Mouse (Mus musculus): Measurements from ENCODE around the gene Obp2b.
"Not testable (repeated sequence)": the region's sequence is repeated elsewhere in the genome, so short reads cannot be mapped to it uniquely, and the experiment has no call there.

Obp2b gene

DNA sequence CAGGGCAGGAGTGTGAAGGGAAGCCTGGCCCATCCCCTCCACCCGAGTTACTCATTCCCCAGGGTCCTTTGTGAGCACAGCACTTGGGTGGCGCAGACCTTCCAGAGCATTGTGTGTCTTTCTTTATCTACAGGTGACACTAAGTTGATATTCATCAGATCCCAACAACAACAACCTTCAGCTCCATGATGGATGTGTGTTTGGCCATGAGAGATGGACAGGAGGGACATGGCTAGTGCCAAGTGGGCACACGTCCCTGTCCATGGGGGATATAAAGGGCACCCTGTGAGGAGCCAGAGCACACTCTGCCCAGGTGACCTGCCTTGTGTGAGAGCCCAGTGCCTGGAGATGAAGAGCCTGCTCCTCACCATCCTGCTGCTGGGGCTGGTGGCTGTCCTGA, at the start of gene Obp2b:
Obp2b (plus strand) TSS at position 301 of the 400 bp plus-strand sequence.
- not testable (repeated sequence) for DNase-seq (ENCODE audit: low spot score in 2 of 2)

DNA sequence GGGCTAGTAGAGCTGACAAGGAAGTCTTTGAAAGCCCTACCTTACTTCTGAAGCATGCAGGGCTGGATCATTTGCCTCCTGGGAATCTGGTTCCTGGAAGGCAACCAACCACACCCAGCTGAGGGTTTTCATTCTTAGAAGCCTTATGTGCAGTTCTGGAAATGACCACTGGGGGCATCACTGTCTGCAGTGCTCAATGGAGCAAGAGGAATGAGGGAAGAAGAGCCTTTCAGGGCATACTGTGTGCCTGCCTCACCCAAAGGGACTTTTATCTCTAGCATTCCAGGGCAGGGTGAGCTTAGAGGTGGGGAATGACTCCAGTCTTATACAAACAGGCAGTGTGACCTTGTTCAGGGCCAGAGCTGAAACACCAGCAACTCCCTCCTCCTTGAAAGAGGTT, 42.2 kb upstream of the Obp2b start:
- DNase-seq (ENCODE audit: low spot score in 2 of 2): peak in 1 of 2 experiments; percentile 42

DNA sequence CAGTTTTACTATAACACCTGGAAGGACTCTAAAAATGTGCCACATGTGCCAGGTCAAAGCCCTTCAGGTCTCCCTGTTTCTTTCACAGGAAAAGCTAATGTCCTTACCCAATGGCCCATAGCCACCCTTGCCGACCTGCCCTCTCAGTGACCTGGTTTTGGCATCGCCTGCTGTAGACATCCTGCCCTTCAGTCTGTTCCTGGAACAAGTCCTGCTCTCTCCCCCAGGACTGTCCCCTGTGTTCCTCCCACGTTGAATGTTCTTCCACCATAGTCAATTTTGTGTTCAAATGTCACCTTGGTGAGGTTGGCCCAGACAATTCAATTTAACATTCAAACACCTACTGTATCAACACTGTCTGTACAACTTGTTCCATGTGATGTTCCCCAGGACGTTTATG, 39.9 kb upstream of the Obp2b start:
- no peak for DNase-seq (ENCODE audit: low spot score in 2 of 2)

DNA sequence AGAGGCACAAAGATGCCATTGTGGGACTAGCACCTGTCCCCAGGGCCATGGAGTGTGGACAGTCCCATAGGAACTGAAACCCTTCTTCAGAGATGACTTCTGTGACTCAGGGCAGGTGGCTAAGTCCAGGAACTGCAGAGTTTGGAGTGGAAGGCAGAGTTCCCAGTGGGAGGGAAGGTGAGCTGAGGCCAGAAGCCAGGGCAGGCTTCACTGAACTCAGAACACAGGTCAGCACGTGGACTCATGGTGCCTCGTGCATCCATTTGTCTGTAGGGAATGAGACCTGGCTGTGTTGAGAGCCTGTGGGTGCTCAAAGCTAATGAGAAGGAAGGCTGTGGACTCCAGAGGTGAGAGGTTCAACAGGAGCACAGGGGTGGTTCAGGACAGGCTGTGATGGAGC, 38.1 kb upstream of the Obp2b start:
- no peak for DNase-seq (ENCODE audit: low spot score in 2 of 2)

DNA sequence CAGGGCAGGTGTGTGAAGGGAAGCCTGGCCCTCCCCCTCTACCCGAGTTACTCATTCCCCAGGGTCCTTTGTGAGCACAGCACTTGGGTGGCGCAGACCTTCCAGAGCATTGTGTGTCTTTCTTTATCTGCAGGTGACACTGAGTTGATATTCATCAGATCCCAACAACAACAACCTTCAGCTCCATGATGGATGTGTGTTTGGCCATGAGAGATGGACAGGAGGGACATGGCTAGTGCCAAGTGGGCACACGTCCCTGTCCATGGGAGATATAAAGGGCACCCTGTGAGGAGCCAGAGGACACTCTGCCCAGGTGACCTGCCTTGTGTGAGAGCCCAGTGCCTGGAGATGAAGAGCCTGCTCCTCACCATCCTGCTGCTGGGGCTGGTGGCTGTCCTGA, 37.1 kb upstream of the Obp2b start, which contains the start of gene Obp2a:
Obp2a (plus strand) TSS at position 301 of the 400 bp plus-strand sequence.
- not testable (repeated sequence) for DNase-seq (ENCODE audit: low spot score in 2 of 2)

DNA sequence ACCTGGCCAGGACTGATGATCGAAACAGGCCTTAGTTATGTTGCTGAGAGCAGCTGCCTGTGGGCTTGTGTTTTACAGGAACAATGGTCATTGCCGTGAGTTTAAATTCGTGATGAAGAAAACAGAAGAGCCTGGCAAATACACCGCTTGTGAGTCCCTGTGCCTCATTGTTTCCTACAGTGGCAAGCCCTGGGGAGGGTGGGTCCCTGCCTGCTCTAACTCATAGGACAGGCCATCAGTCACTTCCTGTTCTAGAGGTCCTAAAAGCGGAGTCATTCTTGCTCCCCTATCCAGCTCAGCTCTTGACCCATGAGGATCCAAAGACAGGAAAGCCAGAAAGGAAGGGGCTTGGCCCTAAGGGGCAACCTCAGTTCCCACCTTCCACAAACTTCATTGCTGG, 35.8 kb upstream of the Obp2b start:
- DNase-seq (ENCODE audit: low spot score in 2 of 2): no peak

DNA sequence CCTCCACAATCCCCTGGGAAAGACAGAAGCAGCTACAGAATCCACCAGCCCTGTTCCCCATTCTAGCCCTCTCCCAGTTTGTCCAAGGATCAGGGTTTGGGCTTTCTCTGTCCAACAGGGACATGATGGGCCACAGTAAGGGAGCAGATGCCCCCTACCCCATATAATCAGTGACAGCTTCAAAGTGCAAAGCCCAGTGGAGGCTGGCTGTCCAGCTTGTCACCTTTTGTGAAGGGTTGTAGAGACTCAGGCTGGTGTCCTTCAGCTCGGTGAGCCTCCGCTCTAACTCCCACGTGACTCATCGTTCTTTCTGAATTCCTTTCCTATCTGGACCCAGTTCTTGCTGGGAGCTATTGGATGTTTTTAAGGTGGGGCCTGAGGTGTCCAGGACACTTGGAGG, 33.1 kb upstream of the Obp2b start:
- DNase-seq (ENCODE audit: low spot score in 2 of 2): no peak

DNA sequence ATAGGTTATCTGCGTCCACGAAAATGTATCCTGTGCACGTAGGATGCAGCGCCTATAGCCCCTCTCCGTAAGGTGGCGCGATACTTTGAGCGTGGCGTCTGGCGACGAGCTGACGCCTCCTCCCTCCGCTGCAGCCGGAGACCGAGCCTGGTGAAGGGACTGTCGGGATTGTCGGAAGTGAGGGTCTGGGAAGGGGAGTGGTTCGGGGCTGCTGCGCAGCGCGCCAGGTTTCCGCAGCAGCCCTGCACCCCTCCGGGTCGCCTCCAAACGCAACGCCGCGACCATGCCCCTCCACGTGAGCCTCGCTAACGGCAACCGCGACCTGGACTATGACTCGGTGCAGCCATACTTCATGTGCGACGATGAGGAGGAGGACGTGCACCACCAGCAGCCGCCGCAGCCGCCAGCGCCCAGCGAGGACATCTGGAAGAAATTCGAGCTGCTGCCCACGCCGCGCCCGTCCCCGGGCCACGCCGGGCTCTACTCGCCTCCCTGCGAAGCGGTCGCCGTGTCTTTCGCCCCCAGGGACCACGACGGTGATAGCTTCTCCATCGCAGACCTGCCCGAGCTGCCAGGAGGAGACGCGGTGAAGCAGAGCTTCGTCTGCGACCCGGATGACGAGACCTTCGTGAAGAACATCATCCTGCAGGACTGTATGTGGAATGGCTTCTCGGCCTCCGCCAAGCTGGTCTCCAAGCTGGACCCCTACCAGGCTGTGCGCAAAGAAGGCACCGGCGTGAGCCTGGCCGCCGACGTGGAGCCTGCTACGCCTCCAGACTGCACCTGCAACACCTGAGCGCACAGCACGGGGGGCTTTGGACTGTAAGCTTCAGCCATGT, 29.9 kb upstream of the Obp2b start, which contains the start of gene Bmyc:
Bmyc (plus strand) TSS at position 97 of the 839 bp plus-strand sequence.
- DNase-seq (ENCODE audit: low spot score in 2 of 2): peak in 1 of 2 experiments; percentile 54

DNA sequence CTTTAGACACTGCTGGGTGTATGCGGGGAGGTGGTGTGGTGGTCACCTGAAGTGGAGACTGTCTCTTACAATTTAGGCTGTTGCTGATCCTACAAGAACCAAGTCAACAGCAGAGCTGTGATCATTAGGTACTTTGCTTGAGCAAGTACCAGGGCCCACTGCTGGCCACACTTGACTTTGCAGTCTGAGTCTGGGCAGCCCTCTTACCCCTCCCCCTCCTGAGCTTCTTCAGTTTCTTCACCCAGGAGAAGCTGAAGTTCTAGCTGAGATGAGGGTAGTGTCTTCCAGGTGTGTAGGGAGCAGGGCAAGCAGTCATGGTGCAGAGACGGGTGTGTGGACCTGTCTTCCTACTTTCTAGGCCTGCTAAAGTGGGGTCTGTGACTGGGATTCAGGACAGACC, 28.7 kb upstream of the Obp2b start:
- peak in 1 of 2 experiments; percentile 27 for DNase-seq (ENCODE audit: low spot score in 2 of 2)

DNA sequence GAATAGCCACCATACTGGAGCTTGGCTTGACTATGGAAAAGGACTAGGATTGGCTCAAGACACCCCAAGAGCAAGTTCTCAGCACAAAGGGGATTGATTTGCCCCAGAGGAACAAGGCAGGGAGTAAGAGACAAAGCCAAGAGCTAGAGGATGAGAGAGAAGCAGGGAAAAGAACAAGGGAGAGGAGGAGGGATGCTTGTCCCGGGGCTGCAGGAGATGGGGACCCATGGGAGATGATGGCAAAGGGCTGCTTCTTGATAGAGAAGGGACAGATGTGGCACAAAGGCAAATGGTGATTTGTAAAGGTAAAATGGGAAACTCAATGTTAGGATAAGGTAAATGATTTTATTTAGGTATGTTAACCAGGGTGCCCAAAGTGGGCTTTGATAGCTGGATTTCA, 27.8 kb upstream of the Obp2b start:
- DNase-seq (ENCODE audit: low spot score in 2 of 2): not testable (repeated sequence)

DNA sequence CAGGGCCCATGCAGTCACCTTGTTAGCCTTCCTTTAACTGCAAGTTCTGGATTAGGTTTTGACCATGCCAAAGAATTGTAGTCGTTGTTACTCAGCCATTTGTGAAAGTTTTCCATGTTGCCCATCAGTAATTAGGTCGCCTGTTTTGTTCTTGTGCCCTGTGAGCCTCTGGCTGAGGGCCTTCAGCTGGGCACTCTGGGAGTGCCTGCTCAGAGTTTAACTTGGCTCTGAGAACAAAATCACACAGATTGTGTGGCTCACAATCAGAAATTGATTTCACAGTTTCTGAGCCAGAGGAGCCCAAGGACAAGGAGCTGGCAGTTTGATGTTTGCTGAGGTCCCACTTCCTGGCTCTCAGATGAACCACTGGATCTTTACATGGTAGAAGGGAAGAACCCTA, 27.0 kb upstream of the Obp2b start:
- DNase-seq (ENCODE audit: low spot score in 2 of 2): not testable (repeated sequence)

DNA sequence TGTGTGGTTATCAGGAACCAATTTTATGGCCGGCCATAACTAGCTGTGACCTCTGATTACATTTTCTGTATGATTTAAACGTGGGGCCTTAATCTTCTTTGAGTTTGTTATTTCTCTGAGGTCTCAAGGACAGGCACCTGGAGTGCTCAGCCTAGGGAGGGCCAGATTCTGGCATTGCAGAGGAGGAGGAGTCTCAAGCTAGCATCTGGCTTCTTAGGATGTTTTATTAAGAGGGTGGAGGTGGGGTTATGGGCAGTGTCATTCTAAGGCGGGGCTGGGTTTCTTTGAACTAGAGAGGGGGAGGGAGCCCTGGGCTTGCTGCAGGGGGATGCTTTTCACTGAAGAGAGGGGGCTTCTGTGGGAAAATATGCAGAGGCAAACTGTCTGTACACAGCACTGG, 25.2 kb upstream of the Obp2b start:
- DNase-seq (ENCODE audit: low spot score in 2 of 2): not testable (repeated sequence)

DNA sequence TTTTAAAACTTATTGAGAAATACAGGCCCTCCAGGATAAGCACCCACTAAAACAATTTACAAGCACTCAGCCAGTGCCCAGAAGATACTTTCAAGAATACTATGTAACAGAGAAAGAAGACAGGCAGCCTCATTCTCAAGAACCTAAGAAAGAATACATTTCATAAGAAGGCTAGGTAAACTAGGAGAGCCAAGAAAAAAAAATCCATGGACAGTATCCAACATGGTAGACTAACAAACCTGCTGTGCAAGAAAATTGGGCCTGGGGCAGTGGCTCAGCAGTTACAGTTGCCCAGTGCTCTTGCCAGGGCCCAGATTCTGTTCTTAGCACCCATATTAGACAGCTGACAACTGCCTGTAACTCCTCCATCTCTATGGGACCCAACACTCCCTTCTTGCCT, 19.6 kb upstream of the Obp2b start:
- DNase-seq (ENCODE audit: low spot score in 2 of 2): no peak

DNA sequence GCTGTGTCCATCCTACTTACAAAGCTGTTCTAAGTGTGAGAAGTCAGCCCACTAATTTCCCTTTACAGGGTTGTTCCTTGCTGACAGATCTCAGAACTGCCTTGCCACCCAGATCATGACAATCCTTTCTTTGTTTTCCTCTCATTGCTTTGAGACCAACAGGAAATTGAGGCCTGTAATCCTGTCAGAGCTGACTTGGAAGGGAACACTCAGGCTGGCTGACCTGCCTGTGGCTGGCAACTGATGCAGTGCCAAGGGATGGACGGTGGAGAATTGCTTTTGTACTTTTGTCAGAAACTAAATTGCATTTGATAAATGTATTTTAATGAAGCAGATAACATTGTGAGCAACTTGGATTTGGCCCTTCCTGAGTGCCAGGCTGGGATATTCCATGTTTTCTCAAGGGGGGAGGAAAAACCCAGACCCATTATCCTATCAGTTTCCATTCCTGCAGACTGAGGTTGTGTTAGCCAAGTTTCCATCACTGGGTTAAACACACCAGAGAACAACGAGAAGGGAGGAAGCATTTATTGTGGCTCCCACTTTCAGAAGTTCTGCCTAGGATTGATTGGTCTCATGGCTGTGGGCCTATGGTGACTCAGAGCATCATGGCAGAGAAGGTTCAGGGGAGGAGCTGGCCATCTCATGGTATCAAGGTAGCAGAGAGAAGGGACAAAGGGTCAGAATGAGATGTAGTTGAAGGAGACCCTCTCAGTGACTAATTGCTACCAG, 3.4 kb upstream of the Obp2b start:
- DNase-seq (ENCODE audit: low spot score in 2 of 2): no peak

DNA sequence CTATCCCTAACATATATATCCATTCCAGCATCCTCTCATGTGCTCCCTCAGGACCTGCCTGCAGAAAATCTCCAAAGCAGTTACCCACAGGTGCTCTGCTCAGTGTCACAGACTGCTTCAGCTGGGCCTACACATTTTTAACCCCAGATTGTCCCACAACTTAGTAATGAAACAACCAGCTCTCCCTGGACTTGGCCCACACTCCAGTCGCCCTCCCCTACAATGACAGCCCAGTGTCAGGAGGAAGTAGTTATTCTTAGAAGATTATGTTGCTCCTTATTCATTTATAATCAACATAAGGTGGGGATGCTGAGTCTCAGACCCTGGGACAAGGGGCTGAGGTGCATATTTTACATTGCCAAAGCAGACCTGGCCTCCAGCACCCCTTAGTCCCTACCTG, 4.9 kb downstream of the Obp2b start:
- no peak for DNase-seq (ENCODE audit: low spot score in 2 of 2)

DNA sequence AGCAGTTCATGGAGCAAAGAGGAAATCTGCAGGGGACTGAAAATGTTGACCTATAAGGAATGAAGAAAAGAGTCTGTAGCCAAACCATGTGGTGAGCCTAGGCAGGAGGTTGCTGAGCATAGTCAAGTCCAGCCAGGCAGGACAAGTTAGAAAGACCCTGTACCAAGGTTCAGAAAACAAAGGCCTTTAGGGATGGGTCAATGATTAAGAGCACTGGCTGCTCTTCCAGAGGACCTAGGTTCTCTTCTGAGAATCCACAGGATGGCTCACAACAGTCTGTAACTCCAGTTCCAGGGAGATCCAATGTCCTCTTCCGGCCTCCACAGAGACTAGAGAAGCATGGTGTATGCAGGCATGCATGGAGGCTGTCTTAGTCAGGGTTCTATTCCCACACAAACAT, 17.4 kb downstream of the Obp2b start:
- DNase-seq (ENCODE audit: low spot score in 2 of 2): no peak

DNA sequence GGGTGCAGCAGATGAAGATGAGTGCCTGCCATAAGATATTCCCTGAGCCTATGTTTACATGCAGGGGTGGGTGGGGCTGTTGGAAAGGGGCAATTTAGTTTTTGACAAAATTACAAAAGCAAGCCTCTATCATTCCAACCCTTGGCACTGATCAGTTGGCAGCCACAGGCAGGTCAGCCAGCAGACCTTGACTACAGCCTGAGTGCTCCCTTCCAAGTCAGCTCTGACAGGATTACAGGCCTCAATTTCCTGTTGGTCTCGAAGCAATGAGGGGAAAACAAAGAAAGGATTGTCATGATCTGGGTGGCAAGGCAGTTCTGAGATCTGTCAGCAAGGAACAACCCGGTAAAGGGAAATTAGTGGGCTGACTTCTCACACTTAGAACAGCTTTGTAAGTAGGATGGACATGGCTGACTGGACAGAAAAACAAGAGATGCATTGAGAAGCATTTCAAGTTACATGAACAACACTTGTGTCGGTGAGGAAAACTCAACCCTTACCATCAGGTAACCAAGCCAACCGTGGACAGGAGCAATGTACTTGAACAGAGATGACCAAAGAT, 21.3 kb downstream of the Obp2b start:
- DNase-seq (ENCODE audit: low spot score in 2 of 2): no peak

DNA sequence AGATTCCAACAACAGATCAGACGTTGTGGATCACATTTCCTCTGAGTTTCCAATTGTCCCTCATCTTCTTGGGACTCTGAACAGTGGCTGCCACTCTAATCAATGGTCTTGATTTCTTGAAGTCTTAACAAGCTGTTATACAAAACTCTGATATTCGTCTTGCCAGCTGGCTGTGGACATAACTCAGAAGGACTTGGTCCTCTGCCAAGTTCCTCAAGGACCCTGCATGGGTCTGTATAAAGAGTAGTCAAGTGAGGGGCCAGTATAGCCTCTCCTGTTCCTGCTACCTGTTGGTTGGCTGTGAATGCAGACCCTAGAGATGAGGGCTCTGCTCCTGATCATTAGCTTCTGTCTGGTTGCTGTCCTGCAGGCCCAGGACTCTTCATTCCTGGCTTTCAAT, 28.5 kb downstream of the Obp2b start, which contains the start of gene Lcn3:
Lcn3 (plus strand) TSS at position 301 of the 400 bp plus-strand sequence.
- no peak for DNase-seq (ENCODE audit: low spot score in 2 of 2)

DNA sequence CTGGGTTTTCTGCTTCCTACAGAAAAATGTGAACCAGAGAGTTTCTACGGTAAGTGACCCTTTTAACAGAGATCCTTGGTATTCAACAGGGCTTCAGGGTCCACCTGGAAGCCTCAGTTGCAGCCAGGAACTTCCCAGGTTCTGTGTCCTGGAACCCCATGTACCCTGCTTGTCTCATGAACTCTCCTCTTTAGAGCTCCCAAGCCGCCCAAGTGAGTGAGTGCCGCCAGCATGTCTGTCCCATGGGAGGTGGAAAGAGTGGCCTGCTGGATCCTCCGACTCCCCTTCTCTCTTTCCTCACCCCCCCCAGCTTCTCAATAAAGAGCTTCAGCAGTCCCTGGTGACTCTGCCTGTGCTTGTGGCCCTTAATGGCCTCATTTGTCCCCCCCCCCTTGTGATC, 31.0 kb downstream of the Obp2b start:
- DNase-seq (ENCODE audit: low spot score in 2 of 2): no peak

DNA sequence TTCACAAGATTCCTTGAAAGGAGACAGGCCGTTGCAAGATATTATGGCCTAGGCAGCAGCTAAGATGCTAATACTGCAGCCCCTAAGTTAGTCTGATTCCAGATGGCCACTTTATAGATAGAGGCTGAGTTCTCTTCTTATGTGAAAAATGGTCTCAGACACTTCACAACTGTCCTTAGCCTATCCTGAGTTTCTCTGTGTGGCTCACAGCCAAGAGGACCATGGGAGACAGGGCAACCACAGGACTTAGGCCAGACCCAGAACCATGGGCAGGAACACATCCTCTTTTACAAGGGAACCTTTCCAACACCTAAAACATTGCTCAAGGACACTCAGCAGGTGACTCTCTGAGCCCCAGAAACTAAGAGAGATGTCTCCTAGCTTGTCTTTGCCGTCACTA, 36.7 kb downstream of the Obp2b start:
- DNase-seq (ENCODE audit: low spot score in 2 of 2): no peak

DNA sequence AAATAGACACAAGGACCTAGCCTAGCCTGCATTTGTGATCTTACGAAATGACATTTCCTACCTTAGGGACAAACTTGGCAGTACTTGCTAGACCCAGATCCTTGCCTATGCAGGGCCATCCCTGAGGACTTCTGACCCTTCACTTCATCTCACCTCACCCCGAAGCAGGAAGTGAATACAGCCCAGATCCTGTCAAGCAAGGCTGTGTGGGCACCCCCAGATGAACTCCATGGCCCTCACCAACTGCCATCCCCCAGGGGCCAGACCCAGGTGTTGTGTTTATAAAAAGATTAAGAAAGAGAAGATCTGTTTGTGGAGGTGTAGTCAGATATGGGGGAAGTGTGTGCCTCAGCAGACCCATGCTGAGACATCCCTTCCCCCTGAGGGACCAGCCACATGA, 37.8 kb downstream of the Obp2b start:
- DNase-seq (ENCODE audit: low spot score in 2 of 2): no peak

DNA sequence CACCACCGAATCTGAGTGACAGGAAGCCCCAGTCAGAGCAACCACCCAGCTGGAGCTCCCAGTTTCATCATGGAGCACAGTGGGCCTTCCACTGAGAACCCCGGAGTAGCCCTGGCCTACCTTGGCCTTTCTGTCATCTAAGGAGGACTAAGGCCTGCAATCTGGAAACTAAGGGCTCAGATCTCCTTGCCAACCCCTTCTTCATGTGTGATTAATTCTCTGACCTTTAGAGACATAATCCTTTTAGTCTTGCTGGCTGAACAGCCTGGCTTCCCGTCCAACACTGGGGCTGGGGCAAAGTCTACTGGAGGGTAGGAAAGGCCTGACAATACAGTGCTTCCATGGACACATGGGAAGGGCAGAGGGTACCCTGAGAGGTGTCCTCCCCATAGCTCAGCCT, 39.2 kb downstream of the Obp2b start:
- no peak for DNase-seq (ENCODE audit: low spot score in 2 of 2)

DNA sequence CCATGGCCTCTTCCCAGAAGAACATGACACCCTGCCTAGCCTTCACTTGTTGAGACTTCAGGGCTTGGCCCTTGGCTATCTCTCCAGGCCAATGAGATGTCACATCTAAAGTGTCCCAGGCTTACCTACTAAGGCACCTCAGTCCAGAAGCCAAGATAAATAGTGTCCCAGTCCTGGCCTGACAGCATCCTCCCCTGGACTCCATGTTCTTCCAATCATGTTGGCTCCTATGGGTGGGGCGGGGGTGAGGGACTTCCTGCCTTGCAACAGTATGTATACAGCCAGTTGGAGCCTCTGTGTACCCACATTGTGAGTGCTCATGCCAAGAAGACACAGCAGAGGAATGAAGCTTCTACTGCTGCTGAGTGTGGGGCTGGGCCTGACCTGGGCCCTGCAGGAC, 39.9 kb downstream of the Obp2b start, which contains the start of gene Lcn11:
Lcn11 (plus strand) TSS at position 301 of the 400 bp plus-strand sequence.
- DNase-seq (ENCODE audit: low spot score in 2 of 2): no peak
